Mouse (Mus musculus): ENCODE measurements around the gene Dtwd1. TPM values are rescaled to one million over a fixed set of nuclear protein-coding genes. Genes with fewer than 3 reads are reported as not detected.
"Not testable (repeated sequence)": the region's sequence is repeated elsewhere in the genome, so short reads cannot be mapped to it uniquely, and the experiment has no call there.

Gene Dtwd1
- polyA plus RNA-seq, 1 experiment from 2014 or later, result 22.1 TPM

DNA sequence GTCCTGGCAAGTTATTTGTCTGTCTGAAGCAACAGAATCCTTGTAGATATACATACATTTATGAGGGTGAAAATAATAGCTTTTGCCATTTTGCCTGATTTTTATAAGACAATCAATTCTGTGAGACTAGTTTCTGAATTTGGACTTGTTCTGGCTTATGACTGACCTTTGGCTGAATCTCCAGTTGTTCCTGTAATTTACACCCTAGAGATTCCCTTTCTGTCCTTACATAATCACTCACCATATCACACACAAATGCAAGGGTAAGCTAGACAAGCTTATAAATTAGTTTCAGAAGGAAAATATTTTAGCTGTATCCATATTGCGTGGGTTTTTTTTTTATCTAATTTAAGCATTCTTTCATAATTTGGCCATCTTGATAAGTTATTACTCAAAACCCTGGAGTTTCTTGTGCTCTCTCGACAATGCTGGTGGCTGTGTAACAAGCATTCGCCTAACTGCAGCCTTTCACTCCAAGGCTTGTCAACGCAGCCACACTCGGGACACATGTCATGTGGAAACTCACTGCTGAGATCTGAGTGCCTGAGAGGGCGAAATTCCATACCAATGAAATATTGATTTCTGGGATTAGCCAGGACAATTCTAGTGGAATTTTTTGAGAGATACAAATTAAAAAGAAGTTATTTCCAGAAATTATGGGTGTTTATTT lies 59.2 kb downstream of the Dtwd1 start:
- 67% methylated on average over 6 of the region's 6 CpGs for WGBS (ENCODE audit: insufficient replicate concordance)
- no peaks in the 10 kb centered on the region for H3K4me1 ChIP-seq (replicated peaks)
- no peak for ATAC-seq (ENCODE audit: insufficient read depth)
- H3K9ac ChIP-seq, result no peak overlapping the region
- H3K4me3 ChIP-seq (replicated peaks), result no peak overlapping the region
- H3K36me3 ChIP-seq (replicated peaks), result no peaks in the 10 kb centered on the region
- no peak overlapping the region for H3K4me2 ChIP-seq
- no peaks in the 10 kb centered on the region for H3K9me3 ChIP-seq (replicated peaks)
- no peaks in the 10 kb centered on the region for H3K27me3 ChIP-seq
- no peak overlapping the region for H3K27ac ChIP-seq (replicated peaks)

DNA sequence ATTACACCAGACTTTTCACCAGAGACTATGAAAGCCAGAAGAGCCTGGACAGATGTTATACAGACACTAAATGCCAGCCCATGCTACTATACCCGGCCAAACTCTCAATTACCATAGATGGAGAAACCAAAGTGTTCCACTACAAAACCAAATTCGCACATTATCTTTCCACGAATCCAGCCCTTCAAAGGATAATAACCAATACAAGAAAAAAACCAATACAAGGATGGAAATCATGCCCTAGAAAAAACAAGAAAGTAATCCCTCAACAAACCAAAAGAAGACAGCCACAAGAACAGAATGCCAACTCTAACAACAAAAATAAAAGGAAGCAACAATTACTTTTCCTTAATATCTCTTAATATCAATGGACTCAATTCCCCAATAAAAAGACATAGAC lies 62.9 kb downstream of the Dtwd1 start, which contains the start of gene Gm17555:
TSS of gene Gm17555 (plus strand) at position 301 of the 400 bp plus-strand sequence.
- H3K9me3 ChIP-seq (replicated peaks); ATAC-seq (ENCODE audit: insufficient read depth); H3K4me2 ChIP-seq; H3K9ac ChIP-seq; H3K27ac ChIP-seq (replicated peaks); H3K36me3 ChIP-seq (replicated peaks); H3K4me1 ChIP-seq (replicated peaks); H3K4me3 ChIP-seq (replicated peaks); H3K27me3 ChIP-seq: not testable (repeated sequence)
- WGBS (ENCODE audit: insufficient replicate concordance), result 60% methylated on average over 3 of the region's 3 CpGs

Other genes starting within 250 kb of the Dtwd1 start
- 0.09 and 0.29 TPM in 2 replicates for gene Fgf7, start 117.5 kb upstream of the Dtwd1 start, polyA plus RNA-seq (2015; fragmentation: Nextera tagmentation; extraction: Ambion mirVana)
- not detected in 2 replicates for gene Fam227b, start 137 bp upstream of the Dtwd1 start, polyA plus RNA-seq (2015; fragmentation: Nextera tagmentation; extraction: Ambion mirVana)
- gene Gm17555, start 63.0 kb downstream of the Dtwd1 start, polyA plus RNA-seq (2015; fragmentation: Nextera tagmentation; extraction: Ambion mirVana), result not detected in 2 replicates